Mouse (Mus musculus): ENCODE measurements around the gene Fam169b.

Gene Fam169b

GRCm38 (mm10) chr7:68273515-68273914, at the start of gene Fam169b:
Gene Fam169b (plus strand): TSS chr7:68273839.
- in situ Hi-C loops (cut with MboI; ENCODE audit: low pct_unique_long_range_greater_than_20kb in 1 of 2, low sequenced_read_pairs in 2 of 2, unreplicated experiment in 1 of 2) = no loop called here

- in situ Hi-C loops (cut with MboI; ENCODE audit: low pct_unique_long_range_greater_than_20kb in 1 of 2, low sequenced_read_pairs in 2 of 2, unreplicated experiment in 1 of 2) = no loop called here
Measured at GRCm38 (mm10) chr7:68224006-68224405, 49.6 kb upstream of the Fam169b start.

GRCm38 (mm10) chr7:68225427-68226054, 48.1 kb upstream of the Fam169b start:
- in situ Hi-C loops (cut with MboI; ENCODE audit: low pct_unique_long_range_greater_than_20kb in 1 of 2, low sequenced_read_pairs in 2 of 2, unreplicated experiment in 1 of 2) = no loop called here

GRCm38 (mm10) chr7:68227021-68227420, 46.6 kb upstream of the Fam169b start:
- in situ Hi-C loops (cut with MboI; ENCODE audit: low pct_unique_long_range_greater_than_20kb in 1 of 2, low sequenced_read_pairs in 2 of 2, unreplicated experiment in 1 of 2) = no loop called here

GRCm38 (mm10) chr7:68227621-68228020, 46.0 kb upstream of the Fam169b start:
- in situ Hi-C loops (cut with MboI; ENCODE audit: low pct_unique_long_range_greater_than_20kb in 1 of 2, low sequenced_read_pairs in 2 of 2, unreplicated experiment in 1 of 2) = no loop called here

GRCm38 (mm10) chr7:68228491-68228890, 45.1 kb upstream of the Fam169b start:
- in situ Hi-C loops (cut with MboI; ENCODE audit: low pct_unique_long_range_greater_than_20kb in 1 of 2, low sequenced_read_pairs in 2 of 2, unreplicated experiment in 1 of 2) = no loop called here

- in situ Hi-C loops (cut with MboI; ENCODE audit: low pct_unique_long_range_greater_than_20kb in 1 of 2, low sequenced_read_pairs in 2 of 2, unreplicated experiment in 1 of 2) = no loop called here
Measured at GRCm38 (mm10) chr7:68230831-68231230, 42.8 kb upstream of the Fam169b start.

GRCm38 (mm10) chr7:68232521-68232920, 41.1 kb upstream of the Fam169b start:
- in situ Hi-C loops (cut with MboI; ENCODE audit: low pct_unique_long_range_greater_than_20kb in 1 of 2, low sequenced_read_pairs in 2 of 2, unreplicated experiment in 1 of 2) = no loop called here

GRCm38 (mm10) chr7:68233619-68234223, 39.9 kb upstream of the Fam169b start:
- in situ Hi-C loops (cut with MboI; ENCODE audit: low pct_unique_long_range_greater_than_20kb in 1 of 2, low sequenced_read_pairs in 2 of 2, unreplicated experiment in 1 of 2) = no loop called here

GRCm38 (mm10) chr7:68236817-68237216, 36.8 kb upstream of the Fam169b start:
- in situ Hi-C loops (cut with MboI; ENCODE audit: low pct_unique_long_range_greater_than_20kb in 1 of 2, low sequenced_read_pairs in 2 of 2, unreplicated experiment in 1 of 2) = no loop called here

GRCm38 (mm10) chr7:68239220-68239827, 34.3 kb upstream of the Fam169b start:
- in situ Hi-C loops (cut with MboI; ENCODE audit: low pct_unique_long_range_greater_than_20kb in 1 of 2, low sequenced_read_pairs in 2 of 2, unreplicated experiment in 1 of 2) = no loop called here

- in situ Hi-C loops (cut with MboI; ENCODE audit: low pct_unique_long_range_greater_than_20kb in 1 of 2, low sequenced_read_pairs in 2 of 2, unreplicated experiment in 1 of 2) = no loop called here
Measured at GRCm38 (mm10) chr7:68241205-68241604, 32.4 kb upstream of the Fam169b start.

GRCm38 (mm10) chr7:68245681-68246080, 28.0 kb upstream of the Fam169b start:
- in situ Hi-C loops (cut with MboI; ENCODE audit: low pct_unique_long_range_greater_than_20kb in 1 of 2, low sequenced_read_pairs in 2 of 2, unreplicated experiment in 1 of 2) = no loop called here

GRCm38 (mm10) chr7:68246249-68246648, 27.4 kb upstream of the Fam169b start:
- in situ Hi-C loops (cut with MboI; ENCODE audit: low pct_unique_long_range_greater_than_20kb in 1 of 2, low sequenced_read_pairs in 2 of 2, unreplicated experiment in 1 of 2) = no loop called here

GRCm38 (mm10) chr7:68250411-68250810, 23.2 kb upstream of the Fam169b start:
- in situ Hi-C loops (cut with MboI; ENCODE audit: low pct_unique_long_range_greater_than_20kb in 1 of 2, low sequenced_read_pairs in 2 of 2, unreplicated experiment in 1 of 2) = no loop called here

GRCm38 (mm10) chr7:68250902-68251301, 22.7 kb upstream of the Fam169b start:
- in situ Hi-C loops (cut with MboI; ENCODE audit: low pct_unique_long_range_greater_than_20kb in 1 of 2, low sequenced_read_pairs in 2 of 2, unreplicated experiment in 1 of 2) = no loop called here

- in situ Hi-C loops (cut with MboI; ENCODE audit: low pct_unique_long_range_greater_than_20kb in 1 of 2, low sequenced_read_pairs in 2 of 2, unreplicated experiment in 1 of 2) = no loop called here
Measured at GRCm38 (mm10) chr7:68257767-68258166, 15.9 kb upstream of the Fam169b start.

GRCm38 (mm10) chr7:68258326-68259150, 15.1 kb upstream of the Fam169b start:
- in situ Hi-C loops (cut with MboI; ENCODE audit: low pct_unique_long_range_greater_than_20kb in 1 of 2, low sequenced_read_pairs in 2 of 2, unreplicated experiment in 1 of 2) = no loop called here

- in situ Hi-C loops (cut with MboI; ENCODE audit: low pct_unique_long_range_greater_than_20kb in 1 of 2, low sequenced_read_pairs in 2 of 2, unreplicated experiment in 1 of 2) = no loop called here
Measured at GRCm38 (mm10) chr7:68259523-68260081, 14.0 kb upstream of the Fam169b start.
